Mouse (Mus musculus) cortical plate, adult 2 months (tissue): Measurements from ENCODE around the gene Ehd1.

Experiments used
- CTCF ChIP-seq: fragments of 200-500 bp; IDR thresholded peaks from 2 replicates; pipeline ENCODE4 v1.5.1; 2011; ENCODE audit warnings: mild to moderate bottlenecking, control low read depth, low read length; ENCODE audit not compliant: insufficient read depth; ENCODE audit errors: extremely low read depth
- POLR2A ChIP-seq: fragments of 200-500 bp; IDR thresholded peaks from 2 replicates; pipeline ENCODE4 v1.6.1; 2011; ENCODE audit warnings: mild to moderate bottlenecking, low read length, control low read depth; ENCODE audit not compliant: insufficient read depth; ENCODE audit errors: extremely low read depth

- TF ChIP-seq CTCF (no peak), POLR2A (no peak)
These were observed 60.4 kb downstream of the Ehd1 start for GRCm38 (mm10) chr19:6336920-6337319.
